Mouse (Mus musculus) midbrain, embryonic 14.5 days (tissue): ENCODE results near the gene Toporsl. TPM values are rescaled to one million over a fixed set of nuclear protein-coding genes. Genes with fewer than 3 reads are reported as not detected.

ENCODE experiments used
- ATAC-seq: fragments of 200-750 bp; cut with Nextera tagmentation; 2 replicates; pipeline ENCODE4 v1.8.0; 2017; ENCODE audit warnings: moderate number of reproducible peaks, moderate library complexity; ENCODE audit not compliant: low FRiP score, low TSS enrichment
- DNase-seq: peaks from one replicate; pipeline ENCODE4 v3.0.0-alpha.2; 2015
- H3K27ac ChIP-seq: fragments of 300-500 bp; sonication (generic); replicated peaks from 2 replicates; pipeline ENCODE4 v1.5.1; 2014; ENCODE audit warnings: mild to moderate bottlenecking, low read depth, low read length, moderate library complexity
- H3K27me3 ChIP-seq: fragments of 300-500 bp; sonication (generic); 2 replicates; pipeline ENCODE4 v1.6.1; 2014; ENCODE audit warnings: low read length, control low read depth, mixed read lengths; ENCODE audit not compliant: control insufficient read depth, insufficient read depth
- H3K36me3 ChIP-seq: fragments of 300-500 bp; sonication (generic); 2 replicates; pipeline ENCODE4 v1.6.1; 2014; ENCODE audit warnings: low read length, control low read depth; ENCODE audit not compliant: control insufficient read depth, insufficient read depth
- H3K4me1 ChIP-seq: fragments of 300-500 bp; sonication (generic); 2 replicates; pipeline ENCODE4 v1.6.1; 2014; ENCODE audit warnings: mild to moderate bottlenecking, antibody characterized with exemption, low read length, control low read depth; ENCODE audit not compliant: control insufficient read depth, insufficient read depth
- H3K4me2 ChIP-seq: fragments of 300-500 bp; sonication (generic); 2 replicates; pipeline ENCODE4 v1.6.1; 2014; ENCODE audit warnings: mild to moderate bottlenecking, low read length, moderate library complexity
- H3K4me3 ChIP-seq: fragments of 300-500 bp; sonication (generic); replicated peaks from 2 replicates; pipeline ENCODE4 v1.5.1; 2014; ENCODE audit warnings: low read depth, low read length
- H3K9ac ChIP-seq: fragments of 300-500 bp; sonication (generic); replicated peaks from 2 replicates; pipeline ENCODE4 v1.6.1; 2014; ENCODE audit warnings: mild to moderate bottlenecking, low read length, moderate library complexity
- H3K9me3 ChIP-seq: fragments of 300-500 bp; sonication (generic); 2 replicates; pipeline ENCODE4 v1.6.1; 2016; ENCODE audit warnings: low read length, control low read depth, mixed read lengths; ENCODE audit not compliant: control insufficient read depth
- WGBS: fragments of 180-500 bp; shearing (Covaris S2); extraction: QIAGEN DNeasy Blood & Tissue Kit; methylation state at CpG from one replicate; pipeline ENCODE4 v1.1.7; 2014; 5-methylcytosine and 5-hydroxymethylcytosine counted together
- polyA plus RNA-seq: library from polyadenylated mRNA; unstranded; fragments of >200 nt; fragmentation: Nextera tagmentation; extraction: Ambion mirVana; gene quantifications from 2 replicates; pipeline ENCODE4 v1.2.1, GENCODE M21; 2014

Gene Toporsl
- polyA plus RNA-seq, 1 experiment from 2014 or later, result not detected

DNA sequence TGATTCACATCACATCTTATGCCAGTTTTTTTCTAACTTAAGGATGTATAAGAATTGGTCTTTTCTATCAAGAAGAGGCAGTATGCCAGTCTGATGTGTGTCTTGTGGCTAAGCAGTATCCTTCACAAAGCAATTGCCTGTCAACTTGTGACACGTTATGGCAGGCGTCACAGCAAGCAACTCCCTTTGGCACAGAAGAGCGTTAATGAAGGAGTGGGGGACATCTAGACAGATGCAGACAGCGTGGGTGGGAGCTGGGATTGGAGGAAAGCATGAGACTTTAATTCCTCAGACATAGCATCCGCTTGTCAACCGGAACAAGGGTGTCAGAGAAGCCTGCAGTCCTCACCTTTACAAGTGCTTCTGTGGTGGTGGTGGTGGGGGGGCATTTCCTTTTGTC is 38.9 kb downstream of the Toporsl start:
- peak; percentile 25 for DNase-seq
- Histone ChIP-seq H3K4me1 (no peaks in the 10 kb centered on the region), H3K4me3 (no peak overlapping the region)

GRCm38 (mm10) chr4:52647791-52648190 is 51.7 kb downstream of the Toporsl start:
- no peak overlapping the region for H3K9ac ChIP-seq
- H3K4me2 ChIP-seq, result no peak overlapping the region
- WGBS, result 68% methylated on average over 4 of the region's 4 CpGs
- peaks cover 10% of the 10 kb centered on the region; the same call in 1 of the 2 replicates for H3K4me1 ChIP-seq
- H3K9me3 ChIP-seq, result no peaks in the 10 kb centered on the region
- H3K27me3 ChIP-seq, result no peaks in the 10 kb centered on the region
- DNase-seq, result no peak
- no peak for ATAC-seq
- no peak overlapping the region for H3K4me3 ChIP-seq
- H3K36me3 ChIP-seq, result no peaks in the 10 kb centered on the region
- H3K27ac ChIP-seq, result no peak overlapping the region

More for the DNA sequence above, 38.9 kb downstream of the Toporsl start:
- no peak overlapping the region for H3K4me2 ChIP-seq
- H3K27me3 ChIP-seq, result no peaks in the 10 kb centered on the region
- H3K9ac ChIP-seq, result no peak overlapping the region
- H3K36me3 ChIP-seq, result no peaks in the 10 kb centered on the region
- no peak overlapping the region for H3K27ac ChIP-seq
- no peaks in the 10 kb centered on the region for H3K9me3 ChIP-seq
- WGBS, result 53% methylated on average over 6 of the region's 6 CpGs
- peak; percentile 57; the same call in 1 of the 2 replicates for ATAC-seq

DNA sequence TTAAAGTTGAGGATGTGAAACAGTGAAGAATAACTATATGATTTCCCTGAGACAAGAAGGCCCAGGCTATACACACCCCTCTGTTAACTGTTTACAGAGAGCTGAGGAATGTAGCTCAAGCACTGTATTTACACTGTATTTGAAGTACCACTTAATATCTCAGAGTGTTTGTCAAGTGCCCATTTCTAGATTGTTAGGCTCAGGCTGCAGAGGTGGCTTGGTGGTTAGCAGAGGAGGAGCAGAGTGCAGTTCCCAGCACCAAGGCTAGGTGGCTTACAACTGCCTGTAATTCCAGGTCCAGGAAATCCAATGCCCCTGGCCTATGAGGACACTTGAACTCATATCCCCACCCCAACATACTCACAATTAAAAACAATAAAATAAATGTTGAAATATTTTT is 63.6 kb downstream of the Toporsl start:
- no peak overlapping the region for H3K27ac ChIP-seq
- no peaks in the 10 kb centered on the region for H3K9me3 ChIP-seq
- no peak overlapping the region for H3K4me2 ChIP-seq
- H3K36me3 ChIP-seq, result no peaks in the 10 kb centered on the region
- no peaks in the 10 kb centered on the region for H3K4me1 ChIP-seq
- H3K9ac ChIP-seq, result no peak overlapping the region
- no peak overlapping the region for H3K4me3 ChIP-seq
- no peak for ATAC-seq
- no peaks in the 10 kb centered on the region for H3K27me3 ChIP-seq
- DNase-seq, result no peak

- H3K27me3 ChIP-seq, result no peaks in the 10 kb centered on the region
- H3K9me3 ChIP-seq, result no peaks in the 10 kb centered on the region
- no peak overlapping the region for H3K4me3 ChIP-seq
- H3K4me1 ChIP-seq, result no peaks in the 10 kb centered on the region
- peak overlapping the region; percentile 5 for H3K4me2 ChIP-seq
- no peaks in the 10 kb centered on the region for H3K36me3 ChIP-seq
- 5% methylated on average over 3 of the region's 3 CpGs for WGBS
- no peak overlapping the region for H3K9ac ChIP-seq
- DNase-seq (peak; percentile 35), ATAC-seq (peak; percentile 78; the same call in 1 of the 2 replicates)
- H3K27ac ChIP-seq, result no peak overlapping the region
Observed at GRCm38 (mm10) chr4:52660701-52661117, 64.6 kb downstream of the Toporsl start.

DNA sequence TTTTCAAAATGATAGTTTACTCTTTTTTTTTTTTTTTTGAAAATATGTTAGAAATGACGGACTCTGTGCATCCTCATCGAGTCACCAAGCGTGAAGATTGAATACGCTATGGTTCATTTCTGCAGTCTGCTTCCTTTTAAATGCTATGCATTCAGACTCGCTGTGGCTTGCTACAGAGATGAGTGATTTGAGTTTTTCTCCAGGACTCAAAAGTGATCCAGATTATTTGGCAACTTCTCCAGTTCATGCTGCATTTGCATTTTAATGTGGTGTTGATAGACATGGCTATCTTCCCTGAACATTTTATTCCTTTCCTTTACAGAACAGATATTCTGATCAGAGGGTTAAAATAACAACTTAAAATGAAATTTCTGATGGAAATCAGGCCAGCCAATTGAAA is 65.2 kb downstream of the Toporsl start:
- Histone ChIP-seq H3K9me3 (no peaks in the 10 kb centered on the region), H3K4me1 (no peaks in the 10 kb centered on the region), H3K9ac (no peak overlapping the region), H3K27me3 (no peaks in the 10 kb centered on the region), H3K4me2 (peak overlapping the region; percentile 5), H3K4me3 (no peak overlapping the region), H3K27ac (no peak overlapping the region), H3K36me3 (no peaks in the 10 kb centered on the region)
- DNase-seq (peak; percentile 29), ATAC-seq (no peak)
- 33% methylated on average over 5 of the region's 5 CpGs for WGBS

Other genes starting within 250 kb of the Toporsl start
- 43.3 and 70.0 TPM in 2 replicates for gene Smc2, start 157.0 kb upstream of the Toporsl start, polyA plus RNA-seq
- gene Vma21-ps, start 99.0 kb upstream of the Toporsl start, polyA plus RNA-seq, result 1.00 TPM in 1 of 2 replicates, not detected in the other
- gene Olfr275, start 218.3 kb downstream of the Toporsl start, polyA plus RNA-seq, result not detected in 2 replicates